Mouse (Mus musculus) liver, embryonic 14.5 days (tissue): ENCODE results near the gene Arhgap9.

Source experiments
- CTCF ChIP-seq: IDR thresholded peaks from 2 replicates; pipeline ENCODE4 v1.5.1; 2016; ENCODE audit warnings: antibody characterized with exemption, low read depth, control low read depth
- EP300 ChIP-seq: IDR thresholded peaks from 2 replicates; pipeline ENCODE4 v1.6.1; 2016; ENCODE audit warnings: antibody characterized with exemption, low read depth

- no peak for TF ChIP-seq CTCF
- no peak for TF ChIP-seq EP300
Observed at GRCm38 (mm10) chr10:127321621-127322020, at the start of gene Arhgap9.
